In genomic region chr16:35442026-35442415, GRCm38 (mm10) we compare ENCODE assay signal across 27 mouse cellular contexts. TPM values are rescaled to one million over a fixed set of nuclear protein-coding genes. Genes with fewer than 3 reads are reported as not detected.
DNase-seq lines count a peak whose midpoint lies in the region; ATAC-seq and TF ChIP-seq lines count a peak whose summit lies in the region.
"Had no signal": no experiment of that assay in that cellular context is flagged by ENCODE, and none has a peak within 500 bp of the region (broad histone marks: within the 10 kb centered on the region; RNA-seq: fewer than 3 reads in every experiment).

No protein-coding gene starts in this region.

- H3K4me3 ChIP-seq in hindbrain, embryonic 12.5 days, result no peak overlapping the region
- H3K4me3 ChIP-seq in hindbrain, embryonic 10.5 days, result no peak overlapping the region
- H3K4me3 ChIP-seq in intestine, postnatal 0 days (ENCODE audit: low read depth, low read length), result no peak overlapping the region
- H3K4me3 ChIP-seq in intestine, embryonic 16.5 days (ENCODE audit: low read length), result no peak overlapping the region
- peak overlapping the region; percentile 52 for H3K4me3 ChIP-seq in E14TG2a.4 (replicated peaks; ENCODE audit: low read length)
- no peak overlapping the region for H3K4me3 ChIP-seq in forebrain, embryonic 14.5 days (ENCODE audit: low read depth, low read length)
- H3K4me3 ChIP-seq: embryonic facial prominence, embryonic 12.5 days; embryonic facial prominence, embryonic 15.5 days; forebrain, embryonic 15.5 days; heart, adult 2 months; heart, embryonic 10.5 days; heart, embryonic 13.5 days; hindbrain, embryonic 15.5 days had no signal

- H3K4me1 ChIP-seq in hindbrain, embryonic 12.5 days, result no peaks in the 10 kb centered on the region
- H3K4me1 ChIP-seq in hindbrain, embryonic 10.5 days (replicated peaks), result no peaks in the 10 kb centered on the region
- H3K4me1 ChIP-seq in intestine, postnatal 0 days (replicated peaks; ENCODE audit: control insufficient read depth, insufficient read depth, low read length), result no peaks in the 10 kb centered on the region
- H3K4me1 ChIP-seq in intestine, embryonic 16.5 days (ENCODE audit: control insufficient read depth, insufficient read depth, low read length), result no peaks in the 10 kb centered on the region
- H3K4me1 ChIP-seq in E14TG2a.4 (replicated peaks; ENCODE audit: low read depth, low read length), result peaks cover 5% of the 10 kb centered on the region
- no peaks in the 10 kb centered on the region for H3K4me1 ChIP-seq in forebrain, embryonic 14.5 days (ENCODE audit: control insufficient read depth, insufficient read depth, low read length)
- H3K4me1 ChIP-seq: embryonic facial prominence, embryonic 12.5 days; embryonic facial prominence, embryonic 15.5 days; hindbrain, embryonic 15.5 days had no signal

- H3K27ac ChIP-seq in hindbrain, embryonic 12.5 days, result 0 out of 2 replicates have a peak overlapping the region, but pooled peaks have one; percentile 12
- no peak overlapping the region for H3K27ac ChIP-seq in hindbrain, embryonic 10.5 days
- H3K27ac ChIP-seq in intestine, postnatal 0 days (ENCODE audit: low read depth, low read length), result no peak overlapping the region
- no peak overlapping the region for H3K27ac ChIP-seq in intestine, embryonic 16.5 days (ENCODE audit: low read length)
- no peak overlapping the region for H3K27ac ChIP-seq in forebrain, embryonic 14.5 days (ENCODE audit: low read depth, low read length)
- H3K27ac ChIP-seq: embryonic facial prominence, embryonic 12.5 days; embryonic facial prominence, embryonic 15.5 days; forebrain, embryonic 15.5 days; heart, adult 2 months; heart, embryonic 10.5 days; heart, embryonic 13.5 days; hindbrain, embryonic 15.5 days had no signal

- 94% methylated on average over 4 of the region's 4 CpGs for WGBS in hindbrain, embryonic 12.5 days
- WGBS in hindbrain, embryonic 10.5 days, result 91% methylated on average over 4 of the region's 4 CpGs
- 78% methylated on average over 4 of the region's 4 CpGs for WGBS in intestine, postnatal 0 days
- 90% methylated on average over 4 of the region's 4 CpGs for WGBS in intestine, embryonic 16.5 days
- WGBS in forebrain, embryonic 14.5 days, result 93% methylated on average over 4 of the region's 4 CpGs

- no peak overlapping the region for H3K9ac ChIP-seq in hindbrain, embryonic 12.5 days
- no peak overlapping the region for H3K9ac ChIP-seq in intestine, postnatal 0 days (ENCODE audit: low read depth, low read length)
- H3K9ac ChIP-seq in intestine, embryonic 16.5 days (ENCODE audit: low read depth, low read length), result no peak overlapping the region
- no peak overlapping the region for H3K9ac ChIP-seq in forebrain, embryonic 14.5 days (ENCODE audit: low read length)
- H3K9ac ChIP-seq: embryonic facial prominence, embryonic 12.5 days; embryonic facial prominence, embryonic 15.5 days; forebrain, embryonic 15.5 days; heart, embryonic 13.5 days; hindbrain, embryonic 15.5 days had no signal

- no peaks in the 10 kb centered on the region for H3K27me3 ChIP-seq in hindbrain, embryonic 12.5 days
- no peaks in the 10 kb centered on the region for H3K27me3 ChIP-seq in hindbrain, embryonic 10.5 days (ENCODE audit: insufficient read depth, poor library complexity, severe bottlenecking)
- H3K27me3 ChIP-seq in intestine, postnatal 0 days (replicated peaks; ENCODE audit: control insufficient read depth, insufficient read depth, low read length), result no peaks in the 10 kb centered on the region
- no peaks in the 10 kb centered on the region for H3K27me3 ChIP-seq in intestine, embryonic 16.5 days (replicated peaks; ENCODE audit: control insufficient read depth, insufficient read depth, low read length)
- no peaks in the 10 kb centered on the region for H3K27me3 ChIP-seq in E14TG2a.4 (ENCODE audit: insufficient read depth, low read length)
- H3K27me3 ChIP-seq in forebrain, embryonic 14.5 days (replicated peaks; ENCODE audit: control insufficient read depth, insufficient read depth, low read length), result no peaks in the 10 kb centered on the region
- H3K27me3 ChIP-seq: embryonic facial prominence, embryonic 12.5 days; embryonic facial prominence, embryonic 15.5 days; forebrain, embryonic 15.5 days; heart, embryonic 13.5 days; hindbrain, embryonic 15.5 days had no signal

- TF ChIP-seq CTCF in intestine, postnatal 0 days (IDR thresholded peaks at IDR 0.05; ENCODE audit: low read depth), result no peak
- no peak for TF ChIP-seq CTCF in E14TG2a.4 (conservative IDR thresholded peaks at IDR 0.05; ENCODE audit: low read length)

- H3K36me3 ChIP-seq in hindbrain, embryonic 12.5 days, result no peaks in the 10 kb centered on the region
- peaks cover 42% of the 10 kb centered on the region for H3K36me3 ChIP-seq in hindbrain, embryonic 10.5 days
- H3K36me3 ChIP-seq in intestine, postnatal 0 days (ENCODE audit: control insufficient read depth, insufficient read depth), result peaks cover 5% of the 10 kb centered on the region; the same call in 1 of the 2 replicates
- no peaks in the 10 kb centered on the region for H3K36me3 ChIP-seq in intestine, embryonic 16.5 days (ENCODE audit: control insufficient read depth, insufficient read depth, low read length)
- H3K36me3 ChIP-seq in E14TG2a.4 (ENCODE audit: insufficient read depth, low read length), result peaks cover 10% of the 10 kb centered on the region
- no peaks in the 10 kb centered on the region for H3K36me3 ChIP-seq in forebrain, embryonic 14.5 days (ENCODE audit: control insufficient read depth, insufficient read depth, low read length)
- H3K36me3 ChIP-seq: forebrain, embryonic 15.5 days; hindbrain, embryonic 15.5 days had no signal

- no peak for ATAC-seq in hindbrain, embryonic 12.5 days (ENCODE audit: low FRiP score)
- peak; percentile 51; the same call in 1 of the 2 replicates for ATAC-seq in intestine, postnatal 0 days
- ATAC-seq in intestine, embryonic 16.5 days, result no peak
- ATAC-seq in forebrain, embryonic 14.5 days, result no peak
- ATAC-seq: forebrain, embryonic 15.5 days; inflammation-experienced regulatory T-cells, adult 6 months had no signal

- no peak for DNase-seq in hindbrain, embryonic 10.5 days (ENCODE audit: low spot score)
- DNase-seq in R1 (ENCODE audit: low read depth, low spot score), result peak; percentile 86
- no peak for DNase-seq in frontal cortex, postnatal 14 days (ENCODE audit: low spot score in 2 of 2)
- DNase-seq in forebrain, embryonic 14.5 days (ENCODE audit: low spot score), result no peak
- DNase-seq: adrenal gland, postnatal 10 days; adrenal gland, postnatal 36 days; cerebellum, adult 18-20 months; cerebellum, adult 9-10 months; cerebellum, postnatal 14 days; gastrocnemius, postnatal 10 days; gastrocnemius, postnatal 36 days; heart, adult 2 months; heart, postnatal 14 days; heart, postnatal 4 days; kidney, adult 11 months; kidney, adult 8-10 months had no signal

- H3K9me3 ChIP-seq in hindbrain, embryonic 12.5 days (replicated peaks), result no peaks in the 10 kb centered on the region
- no peaks in the 10 kb centered on the region for H3K9me3 ChIP-seq in hindbrain, embryonic 10.5 days
- no peaks in the 10 kb centered on the region for H3K9me3 ChIP-seq in intestine, postnatal 0 days (ENCODE audit: control insufficient read depth)
- no peaks in the 10 kb centered on the region for H3K9me3 ChIP-seq in intestine, embryonic 16.5 days (ENCODE audit: control insufficient read depth, low read length)
- no peaks in the 10 kb centered on the region for H3K9me3 ChIP-seq in E14TG2a.4 (ENCODE audit: low read length)
- no peaks in the 10 kb centered on the region for H3K9me3 ChIP-seq in forebrain, embryonic 14.5 days (replicated peaks; ENCODE audit: control insufficient read depth, low read length)
- H3K9me3 ChIP-seq: embryonic facial prominence, embryonic 12.5 days; embryonic facial prominence, embryonic 15.5 days; forebrain, embryonic 15.5 days; heart, embryonic 10.5 days; heart, embryonic 13.5 days; hindbrain, embryonic 15.5 days had no signal

- H3K4me2 ChIP-seq in hindbrain, embryonic 12.5 days (replicated peaks), result no peak overlapping the region
- H3K4me2 ChIP-seq in intestine, postnatal 0 days (replicated peaks; ENCODE audit: low read depth), result no peak overlapping the region
- no peak overlapping the region for H3K4me2 ChIP-seq in intestine, embryonic 16.5 days (ENCODE audit: low read depth, low read length)
- H3K4me2 ChIP-seq in forebrain, embryonic 14.5 days (ENCODE audit: low read length), result no peak overlapping the region
- H3K4me2 ChIP-seq: embryonic facial prominence, embryonic 12.5 days; embryonic facial prominence, embryonic 15.5 days; forebrain, embryonic 15.5 days; heart, embryonic 13.5 days; hindbrain, embryonic 15.5 days had no signal

RNA-seq across cellular contexts. Expression of gene Pdia5, which starts 48.7 kb away (rescaled TPM):
- 25.5 and 27.6 TPM in 2 replicates for polyA plus RNA-seq in hindbrain, embryonic 12.5 days (2016; fragmentation: Nextera tagmentation; extraction: Ambion mirVana)
- polyA plus RNA-seq in hindbrain, embryonic 10.5 days (2016; fragmentation: Nextera tagmentation; extraction: Ambion mirVana), result 23.0 and 28.2 TPM in 2 replicates
- polyA plus RNA-seq in intestine, postnatal 0 days (2015; fragmentation: Nextera tagmentation; extraction: Ambion mirVana), result 19.6 and 24.4 TPM in 2 replicates
- 54.2 and 60.0 TPM in 2 replicates for polyA plus RNA-seq in intestine, embryonic 16.5 days (2015; fragmentation: Nextera tagmentation; extraction: Ambion mirVana)
- 5.9 and 7.2 TPM in 2 replicates for polyA plus RNA-seq in forebrain, embryonic 14.5 days (2014; fragmentation: Nextera tagmentation; extraction: Ambion mirVana)
